Mouse (Mus musculus) heart, embryonic 10.5 days (tissue): ENCODE measurements around the gene Apba3. TPM values are rescaled to one million over a fixed set of nuclear protein-coding genes. Genes with fewer than 3 reads are reported as not detected.

ENCODE experiments used
- DNase-seq: peaks from one replicate; pipeline ENCODE4 v3.0.0-alpha.2; 2017; ENCODE audit warnings: low spot score
- H3K27ac ChIP-seq: fragments of 300-500 bp; sonication (generic); 2 replicates; pipeline ENCODE4 v1.5.1; 2016; ENCODE audit warnings: mild to moderate bottlenecking
- H3K27me3 ChIP-seq: fragments of 300-500 bp; sonication (generic); 2 replicates; pipeline ENCODE4 v1.6.1; 2016; ENCODE audit warnings: mild to moderate bottlenecking; ENCODE audit not compliant: poor library complexity, insufficient read depth, severe bottlenecking
- H3K36me3 ChIP-seq: fragments of 300-500 bp; sonication (generic); 2 replicates; pipeline ENCODE4 v1.6.1; 2016; ENCODE audit warnings: mild to moderate bottlenecking, moderate library complexity
- H3K4me1 ChIP-seq: fragments of 300-500 bp; sonication (generic); 2 replicates; pipeline ENCODE4 v1.6.1; 2016; ENCODE audit warnings: mild to moderate bottlenecking
- H3K4me3 ChIP-seq: fragments of 300-500 bp; sonication (generic); 2 replicates; pipeline ENCODE4 v1.5.1; 2016; ENCODE audit warnings: mild to moderate bottlenecking, moderate library complexity
- H3K9me3 ChIP-seq: fragments of 300-500 bp; sonication (generic); 2 replicates; pipeline ENCODE4 v1.6.1; 2016; ENCODE audit warnings: mild to moderate bottlenecking, moderate library complexity
- WGBS: fragments of 180-500 bp; shearing (Covaris S2); methylation state at CpG from one replicate; pipeline ENCODE4 v1.1.7; 2016; 5-methylcytosine and 5-hydroxymethylcytosine counted together
- polyA plus RNA-seq: library from polyadenylated mRNA; unstranded; fragments of >200 nt; fragmentation: Nextera tagmentation; extraction: Ambion mirVana; gene quantifications from 2 replicates; pipeline ENCODE4 v1.2.1, GENCODE M21; 2016

Gene Apba3
- polyA plus RNA-seq, 1 experiment from 2014 or later, result 57.0 TPM

- H3K4me1 ChIP-seq, result peaks cover 35% of the 10 kb centered on the region
- 87% methylated on average over 12 of the region's 12 CpGs for WGBS
- no peak overlapping the region for H3K27ac ChIP-seq
- no peaks in the 10 kb centered on the region for H3K9me3 ChIP-seq
- no peak overlapping the region for H3K4me3 ChIP-seq
- H3K36me3 ChIP-seq, result no peaks in the 10 kb centered on the region; the same call in 1 of the 2 replicates
- peaks cover 59% of the 10 kb centered on the region for H3K27me3 ChIP-seq
- no peak for DNase-seq
Observed at GRCm38 (mm10) chr10:81236471-81237268, 30.1 kb upstream of the Apba3 start.

GRCm38 (mm10) chr10:81238618-81239017 lies 28.1 kb upstream of the Apba3 start:
- no peak overlapping the region for H3K4me3 ChIP-seq
- H3K36me3 ChIP-seq, result no peaks in the 10 kb centered on the region; the same call in 1 of the 2 replicates
- peaks cover 25% of the 10 kb centered on the region for H3K4me1 ChIP-seq
- no peak for DNase-seq
- no peaks in the 10 kb centered on the region for H3K9me3 ChIP-seq
- H3K27ac ChIP-seq, result no peak overlapping the region
- WGBS, result 89% methylated on average over 2 of the region's 2 CpGs
- peaks cover 71% of the 10 kb centered on the region for H3K27me3 ChIP-seq

DNA sequence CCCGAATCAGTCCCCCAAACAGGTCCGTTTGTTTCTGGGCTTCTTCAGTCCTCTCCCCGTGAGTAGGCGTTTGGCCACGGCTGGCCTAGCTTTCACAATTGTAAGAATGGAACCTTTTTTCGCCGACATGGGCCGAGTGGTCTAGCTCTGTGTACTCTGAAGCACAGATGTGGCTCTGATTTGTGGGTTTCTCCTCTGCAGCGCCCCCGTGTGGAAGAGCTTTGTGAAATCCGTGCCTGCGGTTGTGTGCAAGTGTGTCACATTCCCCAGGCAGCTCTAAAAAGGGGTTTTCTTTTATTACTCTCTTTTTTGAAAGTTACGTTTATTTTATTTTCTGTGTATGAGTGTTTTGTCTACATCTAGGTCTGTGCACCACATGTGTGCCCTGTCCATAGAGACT lies 25.9 kb upstream of the Apba3 start:
- no peaks in the 10 kb centered on the region for H3K9me3 ChIP-seq
- no peaks in the 10 kb centered on the region for H3K36me3 ChIP-seq
- peaks cover 82% of the 10 kb centered on the region for H3K27me3 ChIP-seq
- H3K4me3 ChIP-seq, result no peak overlapping the region
- peaks cover 36% of the 10 kb centered on the region for H3K4me1 ChIP-seq
- no peak for DNase-seq
- no peak overlapping the region for H3K27ac ChIP-seq
- WGBS, result 21% methylated on average over 13 of the region's 13 CpGs

DNA sequence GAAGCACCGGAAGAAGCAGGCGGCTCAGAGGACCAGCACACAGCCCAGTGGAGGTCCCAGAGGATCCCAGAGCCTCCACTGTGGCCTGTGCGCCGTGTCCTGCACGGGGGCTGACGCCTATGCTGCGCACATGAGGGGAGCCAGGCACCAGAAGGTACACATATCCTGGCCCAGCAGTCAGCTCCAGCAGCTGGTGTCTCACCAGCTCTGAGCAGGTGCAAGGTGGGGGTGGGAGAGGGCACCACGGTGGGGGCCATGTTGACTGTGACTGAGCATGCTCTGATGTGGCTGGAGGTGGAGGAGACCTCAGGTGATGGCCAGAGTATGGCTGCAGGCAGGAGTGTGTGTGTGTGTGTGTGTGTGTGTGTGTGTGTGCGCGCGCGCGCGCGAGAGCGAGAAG lies 24.7 kb upstream of the Apba3 start:
- no peak overlapping the region for H3K4me3 ChIP-seq
- H3K27me3 ChIP-seq, result peaks cover 88% of the 10 kb centered on the region
- H3K27ac ChIP-seq, result no peak overlapping the region
- H3K4me1 ChIP-seq, result peaks cover 42% of the 10 kb centered on the region
- H3K9me3 ChIP-seq, result no peaks in the 10 kb centered on the region
- 86% methylated on average over 16 of the region's 16 CpGs for WGBS
- no peak for DNase-seq
- H3K36me3 ChIP-seq, result no peaks in the 10 kb centered on the region

GRCm38 (mm10) chr10:81244146-81244545 lies 22.6 kb upstream of the Apba3 start:
- Histone ChIP-seq H3K4me1 (peaks cover 34% of the 10 kb centered on the region), H3K27me3 (peaks cover 86% of the 10 kb centered on the region), H3K36me3 (no peaks in the 10 kb centered on the region), H3K4me3 (no peak overlapping the region), H3K9me3 (no peaks in the 10 kb centered on the region), H3K27ac (no peak overlapping the region)
- no peak for DNase-seq
- WGBS, result 77% methylated on average over 4 of the region's 4 CpGs

DNA sequence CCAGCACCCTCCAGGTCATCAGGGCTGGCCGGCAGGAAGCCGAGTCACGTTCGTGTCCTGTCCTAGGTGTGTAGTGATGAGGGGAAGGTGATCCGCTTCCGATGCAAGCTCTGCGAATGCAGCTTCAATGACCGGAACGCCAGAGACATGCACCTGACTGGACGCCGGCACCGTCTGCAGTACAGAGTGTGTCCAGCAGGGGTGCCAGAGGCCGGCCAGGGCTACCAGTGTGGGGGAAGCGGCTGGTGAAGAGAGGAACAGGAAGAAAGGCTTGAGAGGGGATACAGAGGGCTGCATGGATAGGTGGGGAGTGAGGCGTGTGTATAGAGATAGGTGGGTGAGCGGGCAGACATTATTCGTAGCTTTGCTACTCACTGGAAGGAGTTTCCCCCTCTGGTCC lies 22.2 kb upstream of the Apba3 start:
- Histone ChIP-seq H3K9me3 (no peaks in the 10 kb centered on the region), H3K4me1 (peaks cover 34% of the 10 kb centered on the region), H3K27me3 (peaks cover 86% of the 10 kb centered on the region), H3K36me3 (no peaks in the 10 kb centered on the region), H3K4me3 (no peak overlapping the region), H3K27ac (no peak overlapping the region)
- DNase-seq, result peak; percentile 88
- 8% methylated on average over 17 of the region's 17 CpGs for WGBS

DNA sequence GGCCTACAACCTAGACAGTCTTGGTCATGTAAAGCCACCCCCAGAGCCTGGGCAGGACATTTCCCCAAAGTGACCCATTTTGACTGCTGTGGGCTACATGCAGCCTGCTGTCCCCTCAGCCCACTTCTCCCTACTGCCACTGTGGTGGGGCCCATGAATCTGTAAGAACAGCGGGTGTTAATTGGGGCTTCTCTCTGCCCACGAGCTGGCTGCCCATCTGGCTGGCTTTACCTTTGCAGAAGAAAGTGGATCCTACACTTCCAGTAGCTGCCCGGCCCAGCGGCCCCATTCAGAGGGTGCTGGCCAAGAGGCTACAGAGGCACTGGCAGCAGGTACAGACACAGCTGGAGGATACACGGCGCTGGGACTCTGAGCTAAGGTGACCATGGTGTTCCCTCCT lies 21.6 kb upstream of the Apba3 start:
- no peak for DNase-seq
- Histone ChIP-seq H3K36me3 (no peaks in the 10 kb centered on the region), H3K4me1 (peaks cover 33% of the 10 kb centered on the region), H3K27ac (no peak overlapping the region), H3K27me3 (peaks cover 86% of the 10 kb centered on the region), H3K4me3 (no peak overlapping the region), H3K9me3 (no peaks in the 10 kb centered on the region)
- WGBS, result 81% methylated on average over 6 of the region's 6 CpGs

GRCm38 (mm10) chr10:81247804-81248203 lies 19.0 kb upstream of the Apba3 start:
- Histone ChIP-seq H3K27me3 (peaks cover 86% of the 10 kb centered on the region), H3K4me3 (no peak overlapping the region), H3K4me1 (peaks cover 35% of the 10 kb centered on the region), H3K9me3 (no peaks in the 10 kb centered on the region), H3K36me3 (no peaks in the 10 kb centered on the region), H3K27ac (no peak overlapping the region)
- no peak for DNase-seq
- WGBS, result 98% methylated on average over 2 of the region's 2 CpGs

- whole genome bisulfite sequencing, result 82% methylated on average over 8 of the region's 8 CpGs
- peaks cover 86% of the 10 kb centered on the region for H3K27me3 ChIP-seq
- H3K4me1 ChIP-seq, result peaks cover 37% of the 10 kb centered on the region
Observed at GRCm38 (mm10) chr10:81249442-81249841, 17.3 kb upstream of the Apba3 start.

DNA sequence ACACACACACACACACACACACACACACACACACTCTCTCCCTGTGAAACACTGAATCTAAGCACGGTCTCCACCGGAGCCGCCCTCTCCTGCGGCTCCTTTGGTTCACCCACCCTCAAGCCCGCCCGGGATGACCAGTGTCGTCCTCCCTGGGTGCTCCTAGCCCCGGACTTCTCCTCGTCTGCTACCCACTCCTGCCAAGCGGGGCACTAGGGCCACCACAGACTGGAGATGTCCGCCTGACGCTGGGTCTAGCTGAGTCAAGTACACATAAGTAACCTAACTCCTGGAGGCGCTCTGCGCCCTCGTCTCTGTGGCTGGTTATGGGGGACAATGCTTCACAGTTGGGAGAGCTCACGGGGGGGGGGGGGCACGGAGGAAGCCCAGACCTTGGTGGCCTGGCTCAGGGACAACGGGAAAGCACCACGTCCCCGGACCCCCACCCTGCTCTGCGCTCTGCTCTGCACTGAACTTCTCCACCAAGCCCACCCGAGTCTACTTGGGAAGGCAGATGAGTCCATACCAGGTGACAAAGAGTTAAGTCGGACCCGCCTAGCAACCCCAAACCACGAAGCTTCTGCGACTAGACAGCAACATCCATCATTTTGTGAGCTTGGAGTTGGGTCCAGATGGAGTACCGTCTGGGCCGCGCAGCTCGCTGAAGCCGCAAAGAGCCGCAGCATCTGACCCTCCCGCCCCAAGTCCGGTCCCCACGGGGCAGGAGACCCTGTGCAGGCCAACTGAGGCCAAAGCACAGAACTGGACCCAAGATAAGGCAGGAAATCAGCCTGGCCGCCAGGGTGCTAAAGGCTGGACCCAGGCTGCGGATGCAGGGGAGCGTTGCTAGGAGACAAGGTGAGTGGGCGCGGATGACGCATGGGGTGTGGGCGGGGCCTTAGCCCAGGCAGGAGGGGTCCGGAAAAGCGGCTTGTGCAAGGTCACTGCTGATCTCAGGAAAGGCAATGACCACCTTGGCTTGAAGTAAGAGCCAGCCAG lies 14.0 kb upstream of the Apba3 start, which contains the start of gene Matk:
Matk (plus strand) TSS at position 512 of the 996 bp plus-strand sequence.
- Histone ChIP-seq H3K36me3 (no peaks in the 10 kb centered on the region), H3K9me3 (no peaks in the 10 kb centered on the region), H3K27ac (0 out of 2 replicates have a peak within 1 kb of the TSS, but pooled peaks have one; percentile 18), H3K27me3 (peaks cover 90% of the 10 kb centered on the region), H3K4me3 (peak within 1 kb of the TSS; percentile 32), H3K4me1 (peaks cover 27% of the 10 kb centered on the region)
- WGBS, result 13% methylated on average over 43 of the region's 44 CpGs
- no peak for DNase-seq

More at GRCm38 (mm10) chr10:81249442-81249841, 17.3 kb upstream of the Apba3 start:
- DNase-seq, result no peak
- H3K4me3 ChIP-seq, result no peak overlapping the region
- H3K27ac ChIP-seq, result no peak overlapping the region
- H3K9me3 ChIP-seq, result no peaks in the 10 kb centered on the region
- no peaks in the 10 kb centered on the region for H3K36me3 ChIP-seq

DNA sequence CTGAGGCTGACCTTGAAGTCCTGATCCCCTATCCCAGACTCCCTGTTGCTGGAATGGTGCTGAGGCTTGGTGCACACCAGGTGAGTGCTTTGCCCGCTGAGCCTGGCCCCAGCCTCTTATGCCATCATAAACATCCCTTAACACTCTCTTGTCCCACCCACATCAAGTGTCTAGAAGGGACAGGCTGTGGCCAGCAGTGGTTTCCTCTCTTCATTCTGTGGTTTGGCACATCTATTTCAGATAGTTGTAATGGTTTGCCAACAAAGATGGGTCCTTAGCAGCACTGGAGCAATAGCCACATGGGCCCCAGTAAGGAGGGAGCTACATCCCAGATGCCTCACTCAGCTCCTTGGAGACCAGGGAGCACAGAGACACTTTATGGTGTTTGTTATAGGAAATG lies 11.9 kb upstream of the Apba3 start:
- no peak for DNase-seq
- Histone ChIP-seq H3K4me1 (peaks cover 28% of the 10 kb centered on the region), H3K9me3 (no peaks in the 10 kb centered on the region), H3K27ac (no peak overlapping the region), H3K27me3 (peaks cover 92% of the 10 kb centered on the region), H3K36me3 (no peaks in the 10 kb centered on the region), H3K4me3 (no peak overlapping the region)
- 53% methylated on average over 1 of the region's 1 CpGs for WGBS

DNA sequence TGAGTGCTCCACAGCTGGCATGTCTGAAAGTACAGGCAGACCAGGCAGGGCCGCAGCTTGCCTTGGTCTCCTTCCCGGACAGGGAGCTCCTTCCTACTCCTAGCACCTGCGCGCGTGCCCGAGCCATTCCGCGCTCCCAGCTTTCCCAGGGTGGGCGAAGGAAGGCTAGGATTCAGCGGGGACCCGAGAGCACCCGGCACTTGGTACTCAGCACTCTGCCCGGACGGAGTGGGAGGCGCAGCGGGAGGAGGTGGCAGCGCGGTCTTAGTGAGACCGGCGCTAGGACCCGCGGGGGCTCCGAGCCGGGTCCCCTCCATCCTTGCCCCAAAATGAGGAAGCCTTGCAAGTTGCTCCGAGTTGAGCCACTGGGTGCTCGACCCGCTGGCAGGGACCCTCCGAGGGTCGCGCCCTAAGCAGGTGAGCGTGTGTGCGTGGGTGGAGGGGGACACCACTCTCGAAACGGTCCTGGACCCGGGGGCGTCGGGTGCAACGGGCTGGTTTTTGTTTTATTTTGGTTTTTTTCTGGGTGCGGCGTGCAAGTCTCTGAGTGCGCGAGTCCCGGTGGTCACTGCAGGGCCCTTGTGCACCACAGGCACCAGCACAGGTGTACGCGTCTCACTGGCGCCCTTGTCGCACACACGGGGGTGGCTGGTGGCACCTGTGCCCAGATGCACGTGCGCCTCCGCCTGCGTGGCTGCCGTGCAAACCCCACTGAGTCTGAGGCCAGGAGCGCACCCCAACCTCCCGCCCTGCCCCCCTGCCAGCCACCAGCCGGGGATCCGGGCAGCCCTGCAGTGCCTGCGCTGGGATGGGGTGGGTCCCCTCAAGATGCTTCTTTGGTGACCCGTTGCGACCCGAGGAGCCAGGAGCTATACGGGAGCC lies 9.4 kb upstream of the Apba3 start:
- H3K4me1 ChIP-seq, result peaks cover 26% of the 10 kb centered on the region
- no peak for DNase-seq
- no peaks in the 10 kb centered on the region; the same call in 1 of the 2 replicates for H3K9me3 ChIP-seq
- peak overlapping the region; percentile 56 for H3K4me3 ChIP-seq
- H3K27ac ChIP-seq, result no peak overlapping the region
- H3K36me3 ChIP-seq, result peaks cover 9% of the 10 kb centered on the region; the same call in 1 of the 2 replicates
- H3K27me3 ChIP-seq, result peaks cover 78% of the 10 kb centered on the region
- WGBS, result 4% methylated on average over 62 of the region's 62 CpGs
